Mouse (Mus musculus): Measurements from ENCODE around the gene Hoxa3. TPM values are rescaled to one million over a fixed set of nuclear protein-coding genes. Genes with fewer than 3 reads are reported as not detected.

Gene Hoxa3
- polyA plus RNA-seq, 1 experiment from 2014 or later, result 7.7 TPM

- Histone ChIP-seq H3K4me3 (replicated peaks) (no peak overlapping the region), H3K9me3 (no peaks in the 10 kb centered on the region), H3K27me3 (peaks cover 69% of the 10 kb centered on the region), H3K4me1 (replicated peaks) (peaks cover 71% of the 10 kb centered on the region), H3K36me3 (peaks cover 14% of the 10 kb centered on the region; the same call in 1 of the 2 replicates), H3K27ac (0 out of 2 replicates have a peak overlapping the region, but pooled peaks have one; percentile 20), H3K9ac (replicated peaks) (no peak overlapping the region), H3K4me2 (no peak overlapping the region; the same call in 1 of the 2 replicates)
- WGBS, result 26% methylated on average over 5 of the region's 5 CpGs
- ATAC-seq (ENCODE audit: insufficient number of reproducible peaks, insufficient read depth, low FRiP score, low TSS enrichment, low read depth), result no peak
Observed at GRCm38 (mm10) chr6:52170898-52171223, 42.3 kb downstream of the Hoxa3 start.

DNA sequence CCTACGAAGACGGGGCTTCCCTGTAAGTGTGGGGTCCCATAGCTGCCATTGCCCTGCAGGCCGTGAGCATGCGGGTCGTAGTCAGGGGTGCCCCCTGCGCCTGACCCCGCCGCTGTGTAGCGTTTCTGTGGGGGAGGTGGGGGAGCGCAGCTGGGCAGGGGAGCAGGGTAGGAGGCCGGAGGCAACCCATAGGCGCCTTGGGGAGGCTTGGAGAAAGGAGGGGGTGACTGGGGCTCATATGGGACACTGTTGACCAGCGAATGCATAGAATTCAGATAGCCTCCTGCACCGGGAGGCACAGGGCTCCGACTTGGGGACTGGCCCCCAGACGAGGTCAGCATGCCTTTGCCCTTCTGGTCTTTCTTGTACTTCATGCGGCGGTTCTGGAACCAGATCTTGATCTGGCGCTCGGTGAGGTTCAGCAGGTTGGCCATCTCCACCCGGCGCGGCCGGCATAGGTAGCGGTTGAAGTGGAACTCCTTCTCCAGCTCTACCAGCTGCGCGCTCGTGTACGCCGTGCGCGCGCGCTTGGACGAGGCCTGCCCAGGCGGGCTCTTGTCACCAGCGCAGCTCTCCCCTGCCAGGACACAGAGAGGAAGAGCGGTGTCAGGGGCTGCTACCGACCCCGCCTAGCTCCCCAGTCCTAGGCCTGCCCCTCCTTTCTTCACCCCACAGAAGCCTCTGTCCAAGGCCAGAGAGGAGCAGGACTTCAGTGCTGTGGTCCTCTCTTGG lies 42.8 kb downstream of the Hoxa3 start:
- 0 out of 2 replicates have a peak overlapping the region, but pooled peaks have one; percentile 28 for H3K4me2 ChIP-seq
- H3K27me3 ChIP-seq, result peaks cover 69% of the 10 kb centered on the region
- no peak for ATAC-seq (ENCODE audit: insufficient number of reproducible peaks, insufficient read depth, low FRiP score, low TSS enrichment, low read depth)
- H3K4me3 ChIP-seq (replicated peaks), result no peak overlapping the region
- no peaks in the 10 kb centered on the region for H3K9me3 ChIP-seq
- no peak overlapping the region for H3K9ac ChIP-seq (replicated peaks)
- peaks cover 14% of the 10 kb centered on the region; the same call in 1 of the 2 replicates for H3K36me3 ChIP-seq
- H3K27ac ChIP-seq, result peak overlapping the region; percentile 60; the same call in 1 of the 2 replicates
- WGBS, result 25% methylated on average over 40 of the region's 40 CpGs
- peaks cover 71% of the 10 kb centered on the region for H3K4me1 ChIP-seq (replicated peaks)

GRCm38 (mm10) chr6:52169499-52170165 lies 43.5 kb downstream of the Hoxa3 start:
- H3K9me3 ChIP-seq, result no peaks in the 10 kb centered on the region
- no peak overlapping the region for H3K9ac ChIP-seq (replicated peaks)
- peaks cover 69% of the 10 kb centered on the region for H3K27me3 ChIP-seq
- H3K36me3 ChIP-seq, result peaks cover 14% of the 10 kb centered on the region; the same call in 1 of the 2 replicates
- H3K4me3 ChIP-seq (replicated peaks), result no peak overlapping the region
- WGBS, result 40% methylated on average over 16 of the region's 16 CpGs
- H3K27ac ChIP-seq, result peak overlapping the region; percentile 60; the same call in 1 of the 2 replicates
- no peak for ATAC-seq (ENCODE audit: insufficient number of reproducible peaks, insufficient read depth, low FRiP score, low TSS enrichment, low read depth)
- H3K4me2 ChIP-seq, result 0 out of 2 replicates have a peak overlapping the region, but pooled peaks have one; percentile 28
- H3K4me1 ChIP-seq (replicated peaks), result peaks cover 71% of the 10 kb centered on the region

- WGBS, result 6% methylated on average over 42 of the region's 42 CpGs
- ATAC-seq (ENCODE audit: insufficient number of reproducible peaks, insufficient read depth, low FRiP score, low TSS enrichment, low read depth), result no peak
- Histone ChIP-seq H3K4me3 (replicated peaks) (peak overlapping the region; percentile 21), H3K27me3 (peaks cover 80% of the 10 kb centered on the region), H3K36me3 (peaks cover 14% of the 10 kb centered on the region; the same call in 1 of the 2 replicates), H3K4me2 (peak overlapping the region; percentile 36; the same call in 1 of the 2 replicates), H3K4me1 (replicated peaks) (peaks cover 78% of the 10 kb centered on the region), H3K9ac (replicated peaks) (0 out of 2 replicates have a peak overlapping the region, but pooled peaks have one; percentile 19), H3K27ac (0 out of 2 replicates have a peak overlapping the region, but pooled peaks have one; percentile 45), H3K9me3 (no peaks in the 10 kb centered on the region)
Observed at GRCm38 (mm10) chr6:52168191-52169055, 44.7 kb downstream of the Hoxa3 start.

- peaks cover 14% of the 10 kb centered on the region; the same call in 1 of the 2 replicates for H3K36me3 ChIP-seq
- H3K4me3 ChIP-seq (replicated peaks), result no peak overlapping the region
- no peak overlapping the region for H3K27ac ChIP-seq
- H3K4me2 ChIP-seq, result 0 out of 2 replicates have a peak overlapping the region, but pooled peaks have one; percentile 36
- no peaks in the 10 kb centered on the region for H3K9me3 ChIP-seq
- peaks cover 78% of the 10 kb centered on the region for H3K4me1 ChIP-seq (replicated peaks)
- peaks cover 87% of the 10 kb centered on the region for H3K27me3 ChIP-seq
- no peak for ATAC-seq (ENCODE audit: insufficient number of reproducible peaks, insufficient read depth, low FRiP score, low TSS enrichment, low read depth)
- 14% methylated on average over 14 of the region's 14 CpGs for WGBS
- H3K9ac ChIP-seq (replicated peaks), result no peak overlapping the region
Observed at GRCm38 (mm10) chr6:52167736-52168161, 45.4 kb downstream of the Hoxa3 start.

GRCm38 (mm10) chr6:52167176-52167575 lies 46.0 kb downstream of the Hoxa3 start:
- no peak overlapping the region for H3K9ac ChIP-seq (replicated peaks)
- no peak overlapping the region for H3K4me2 ChIP-seq
- WGBS, result 31% methylated on average over 1 of the region's 1 CpGs
- H3K36me3 ChIP-seq, result peaks cover 14% of the 10 kb centered on the region; the same call in 1 of the 2 replicates
- no peaks in the 10 kb centered on the region for H3K9me3 ChIP-seq
- H3K27me3 ChIP-seq, result peaks cover 88% of the 10 kb centered on the region
- H3K27ac ChIP-seq, result no peak overlapping the region
- H3K4me3 ChIP-seq (replicated peaks), result no peak overlapping the region
- peaks cover 73% of the 10 kb centered on the region for H3K4me1 ChIP-seq (replicated peaks)
- no peak for ATAC-seq (ENCODE audit: insufficient number of reproducible peaks, insufficient read depth, low FRiP score, low TSS enrichment, low read depth)

GRCm38 (mm10) chr6:52166431-52167077 lies 46.6 kb downstream of the Hoxa3 start:
- 12% methylated on average over 4 of the region's 4 CpGs for WGBS
- ATAC-seq (ENCODE audit: insufficient number of reproducible peaks, insufficient read depth, low FRiP score, low TSS enrichment, low read depth), result no peak
- no peak overlapping the region for H3K27ac ChIP-seq

GRCm38 (mm10) chr6:52165441-52166370 lies 47.4 kb downstream of the Hoxa3 start:
- peaks cover 14% of the 10 kb centered on the region; the same call in 1 of the 2 replicates for H3K36me3 ChIP-seq
- peaks cover 71% of the 10 kb centered on the region for H3K4me1 ChIP-seq (replicated peaks)

More at GRCm38 (mm10) chr6:52166431-52167077, 46.6 kb downstream of the Hoxa3 start:
- H3K4me1 ChIP-seq (replicated peaks), result peaks cover 72% of the 10 kb centered on the region
- H3K36me3 ChIP-seq, result peaks cover 14% of the 10 kb centered on the region; the same call in 1 of the 2 replicates
- H3K4me3 ChIP-seq (replicated peaks), result no peak overlapping the region
- 0 out of 2 replicates have a peak overlapping the region, but pooled peaks have one; percentile 64 for H3K4me2 ChIP-seq
- no peak overlapping the region for H3K9ac ChIP-seq (replicated peaks)
- H3K27me3 ChIP-seq, result peaks cover 86% of the 10 kb centered on the region
- H3K9me3 ChIP-seq, result no peaks in the 10 kb centered on the region

DNA sequence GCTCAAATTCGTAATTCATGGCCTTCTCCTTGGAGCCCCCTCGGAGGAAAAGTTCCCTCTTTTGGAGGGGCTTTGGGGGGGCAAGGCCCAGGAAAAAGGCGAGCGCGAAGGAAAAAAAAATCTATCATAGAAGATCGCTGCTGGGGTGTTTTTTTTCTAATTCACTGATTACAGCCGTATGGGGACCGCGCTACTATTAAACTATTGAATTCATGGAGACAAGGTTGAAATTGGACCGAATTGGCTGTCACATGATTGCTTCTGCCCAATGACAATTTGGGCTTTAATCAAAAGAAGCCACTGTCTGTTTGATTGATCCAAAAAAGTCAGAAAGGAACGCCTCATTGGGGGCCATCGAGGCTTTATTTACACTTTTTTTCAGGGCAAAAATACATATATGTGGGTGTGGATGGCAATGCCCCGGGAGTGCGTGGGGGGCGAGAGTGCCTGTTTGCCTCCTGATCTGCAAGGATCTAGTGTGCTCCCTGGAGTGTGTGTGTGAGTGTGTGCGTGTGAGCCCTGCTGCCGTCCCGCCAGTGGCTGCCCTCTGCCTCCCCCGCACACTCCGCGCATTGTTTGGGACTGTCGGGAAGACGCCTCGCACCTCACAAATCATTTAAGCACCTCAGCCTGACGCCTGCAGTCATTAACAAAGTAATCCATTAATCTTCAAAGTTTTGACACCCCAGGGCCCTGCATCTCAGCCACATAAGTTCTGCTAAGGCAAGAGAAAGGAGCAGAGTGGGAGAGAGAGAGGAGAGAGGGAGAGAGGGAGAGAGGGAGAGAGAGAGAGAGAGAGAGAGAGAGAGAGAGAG lies 48.3 kb downstream of the Hoxa3 start, which contains the start of gene Hoxa2:
TSS of gene Hoxa2 (minus strand) at position 206 of the 815 bp plus-strand sequence.
- Histone ChIP-seq H3K27me3 (peaks cover 78% of the 10 kb centered on the region), H3K9me3 (no peaks in the 10 kb centered on the region), H3K9ac (replicated peaks) (peak within 1 kb of the TSS; percentile 59), H3K4me1 (replicated peaks) (peaks cover 71% of the 10 kb centered on the region), H3K4me3 (replicated peaks) (peak within 1 kb of the TSS; percentile 37), H3K36me3 (peaks cover 6% of the 10 kb centered on the region; the same call in 1 of the 2 replicates), H3K4me2 (peak within 1 kb of the TSS; percentile 64), H3K27ac (peak within 1 kb of the TSS; percentile 51; the same call in 1 of the 2 replicates)
- no peak for ATAC-seq (ENCODE audit: insufficient number of reproducible peaks, insufficient read depth, low FRiP score, low TSS enrichment, low read depth)
- WGBS, result under 1% methylated on average over 25 of the region's 25 CpGs

More at GRCm38 (mm10) chr6:52165441-52166370, 47.4 kb downstream of the Hoxa3 start:
- peaks cover 78% of the 10 kb centered on the region for H3K27me3 ChIP-seq
- WGBS, result 3% methylated on average over 28 of the region's 28 CpGs
- H3K27ac ChIP-seq, result no peak overlapping the region
- ATAC-seq (ENCODE audit: insufficient number of reproducible peaks, insufficient read depth, low FRiP score, low TSS enrichment, low read depth), result no peak
- H3K9ac ChIP-seq (replicated peaks), result 0 out of 2 replicates have a peak overlapping the region, but pooled peaks have one; percentile 35
- peak overlapping the region; percentile 37 for H3K4me3 ChIP-seq (replicated peaks)
- no peaks in the 10 kb centered on the region for H3K9me3 ChIP-seq
- H3K4me2 ChIP-seq, result peak overlapping the region; percentile 64
